Mouse (Mus musculus) heart, adult 18-20 months (tissue): ENCODE data around the gene Cpa4. TPM values are rescaled to one million over a fixed set of nuclear protein-coding genes. Genes with fewer than 3 reads are reported as not detected.

ENCODE experiments used
- DNase-seq, 2 experiments: peaks; one replicate each; pipeline ENCODE4 v3.0.0; 2021 to 2022; ENCODE audit warnings: mixed read lengths in 1 of 2
- total RNA-seq, 2 experiments: library from RNA; stranded (reverse); gene quantifications; 2 replicates each; pipeline ENCODE4 v1.2.3; 2021

The Cpa4 gene
- total RNA-seq, 2 experiments from 2014 or later = not detected

- DNase-seq = no peak
Measured at GRCm38 (mm10) chr6:30591851-30592404, 23.8 kb downstream of the Cpa4 start.

- no peak for DNase-seq
Measured at GRCm38 (mm10) chr6:30592417-30592974, 24.3 kb downstream of the Cpa4 start.

DNA sequence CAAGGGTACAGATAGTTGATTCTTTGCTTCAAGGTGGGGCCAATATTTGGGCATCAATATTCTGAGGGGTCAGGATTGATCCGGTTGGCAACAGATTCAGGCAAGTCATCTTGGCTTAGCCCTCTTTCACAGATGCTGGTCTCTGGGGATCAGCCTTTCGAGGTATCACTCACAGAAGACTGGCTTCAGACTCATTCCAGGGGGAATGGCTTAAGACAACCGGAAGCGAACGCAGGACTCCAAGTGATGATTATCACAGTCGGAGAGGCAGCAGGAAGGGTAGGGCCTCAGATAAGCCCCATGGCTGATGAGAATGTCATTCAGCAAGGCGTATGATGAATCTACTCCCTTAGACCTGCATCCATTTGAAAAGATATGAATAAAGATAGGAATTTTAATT is 26.2 kb downstream of the Cpa4 start:
- no peak for DNase-seq

DNA sequence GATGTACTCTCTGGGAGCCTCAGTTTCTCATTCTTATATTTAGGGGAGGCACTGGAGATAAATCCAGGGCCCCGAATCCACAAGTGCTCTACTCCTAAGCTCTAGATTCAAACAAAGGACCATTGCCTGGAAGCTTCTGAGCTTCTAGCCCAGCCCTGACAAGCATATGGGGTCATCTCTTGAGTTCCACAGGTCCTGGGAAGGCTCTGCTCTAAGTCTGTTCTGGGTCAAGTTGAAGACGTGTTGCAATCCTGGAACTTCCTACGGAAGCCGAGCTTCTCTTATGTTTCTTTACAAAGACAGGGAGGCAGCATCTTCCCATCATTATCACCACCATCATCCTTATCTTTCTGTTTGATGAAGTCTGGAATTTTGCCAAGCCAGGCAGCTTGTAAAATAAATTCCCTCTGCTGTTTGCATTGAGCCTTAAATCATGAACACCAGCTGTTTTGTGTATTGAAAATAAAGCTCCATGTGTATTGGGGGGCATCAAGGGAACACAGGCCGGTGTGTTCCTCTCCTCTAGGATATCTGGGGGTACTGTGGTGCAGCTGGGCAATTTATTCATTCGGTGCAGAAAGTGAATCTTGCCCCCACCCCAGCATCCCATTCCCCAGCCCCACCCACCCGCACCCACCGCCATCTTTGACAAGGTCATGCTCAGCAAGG is 28.2 kb downstream of the Cpa4 start:
- DNase-seq = no peak

DNA sequence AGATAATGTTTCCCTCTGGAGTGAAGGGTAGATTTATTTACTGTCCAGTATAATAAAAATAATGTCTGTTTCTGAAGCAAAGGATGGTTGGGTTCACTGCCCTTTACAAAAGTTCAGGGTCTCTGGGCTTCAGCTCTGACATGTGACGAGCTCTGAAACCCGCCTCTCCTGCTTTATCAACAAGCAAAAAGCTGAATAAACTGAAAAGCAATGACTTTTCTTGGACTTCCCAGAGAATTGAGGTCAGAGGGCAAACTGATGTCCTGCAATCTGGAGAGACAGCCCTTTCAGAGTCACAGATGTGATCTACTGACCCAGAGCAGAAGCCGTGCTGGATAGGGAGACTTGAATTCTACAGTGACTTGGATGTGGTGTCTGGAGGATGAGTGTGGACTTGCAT is 31.9 kb downstream of the Cpa4 start:
- no peak for DNase-seq

DNA sequence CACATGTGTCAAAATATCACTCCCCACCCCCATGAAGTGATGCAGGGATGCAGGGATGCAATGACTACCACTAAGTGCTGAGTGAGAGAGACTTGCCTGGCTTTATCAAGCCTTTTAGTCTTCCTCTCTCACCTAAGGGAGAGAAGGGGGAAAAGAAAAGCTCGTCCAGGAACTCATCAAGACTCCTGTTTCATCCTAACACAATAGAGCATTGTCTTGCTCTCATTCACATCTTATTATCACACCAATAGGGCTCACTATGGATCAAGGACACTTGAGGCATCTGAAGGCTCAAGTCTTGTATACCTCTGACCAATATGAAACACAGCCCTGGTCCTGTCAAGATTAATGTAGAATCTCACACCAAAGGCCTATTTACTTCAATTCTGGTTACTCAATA is 32.8 kb downstream of the Cpa4 start:
- no peak for DNase-seq

DNA sequence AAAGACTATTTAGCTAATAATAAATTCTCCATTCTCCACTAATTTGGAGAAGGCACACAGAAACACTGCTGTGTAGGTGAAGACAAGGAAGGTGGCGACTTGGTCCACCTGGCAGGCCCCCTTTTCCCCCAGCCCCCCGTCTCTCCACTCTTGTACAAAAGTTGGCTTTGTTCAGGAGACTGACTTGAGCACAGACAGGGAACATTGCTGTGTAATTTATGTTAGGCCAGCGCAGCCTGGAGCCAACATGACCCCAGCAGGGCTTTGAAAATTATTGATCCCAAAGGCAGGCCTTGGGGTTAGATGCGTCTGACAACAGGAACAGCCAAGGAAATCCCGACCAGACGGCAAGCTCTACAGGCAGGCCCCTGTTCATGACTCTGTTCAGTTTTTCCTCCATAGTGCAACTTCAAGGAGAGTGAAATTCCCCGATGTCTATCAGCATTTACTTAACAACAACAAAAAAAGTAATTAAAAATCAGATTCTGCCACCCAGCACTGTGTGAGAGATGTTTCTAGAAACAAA is 36.2 kb downstream of the Cpa4 start:
- no peak for DNase-seq

DNA sequence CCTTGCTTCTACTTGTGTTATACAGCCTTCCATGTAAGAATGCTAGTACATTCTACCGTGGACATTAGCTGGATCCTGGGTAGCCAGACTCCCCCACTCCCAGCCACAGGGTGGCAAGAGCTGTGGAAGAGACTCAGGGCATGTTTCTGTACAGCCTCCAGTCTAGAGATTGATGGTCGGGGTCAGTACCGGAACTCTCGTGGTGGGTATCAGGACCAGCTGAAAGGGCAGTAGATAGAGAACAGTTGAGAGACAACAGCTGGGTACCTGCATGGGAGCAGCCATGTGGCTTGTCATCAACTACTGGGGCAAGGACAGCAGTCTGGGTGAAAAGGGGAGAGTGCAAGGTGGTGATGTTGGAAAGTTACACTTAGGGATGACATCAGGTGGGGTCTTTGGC is 36.9 kb downstream of the Cpa4 start:
- DNase-seq = no peak

DNA sequence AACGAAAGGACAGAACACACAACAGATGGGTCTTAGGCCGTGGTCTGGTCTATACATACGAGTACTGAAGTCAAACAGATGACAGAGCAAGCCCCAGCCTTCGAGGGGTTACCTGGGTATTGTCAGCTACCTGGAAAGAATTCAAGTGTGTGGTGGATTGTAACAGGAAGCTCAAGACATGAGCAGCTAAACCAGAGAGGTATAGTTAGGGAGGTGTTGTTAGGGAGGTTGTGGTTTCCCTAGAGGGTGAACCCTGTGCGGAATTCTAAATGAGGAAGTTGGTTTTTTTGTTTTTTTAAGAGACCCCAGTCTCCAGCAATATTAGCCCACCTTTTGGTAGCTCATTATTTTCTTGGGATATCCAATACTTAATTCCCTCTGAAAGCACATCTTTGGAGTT is 37.5 kb downstream of the Cpa4 start:
- no peak for DNase-seq

GRCm38 (mm10) chr6:30610710-30611109 is 42.5 kb downstream of the Cpa4 start, which contains the start of gene Cpa5:
TSS of gene Cpa5 (plus strand) at chr6:30611010.
- DNase-seq = no peak

DNA sequence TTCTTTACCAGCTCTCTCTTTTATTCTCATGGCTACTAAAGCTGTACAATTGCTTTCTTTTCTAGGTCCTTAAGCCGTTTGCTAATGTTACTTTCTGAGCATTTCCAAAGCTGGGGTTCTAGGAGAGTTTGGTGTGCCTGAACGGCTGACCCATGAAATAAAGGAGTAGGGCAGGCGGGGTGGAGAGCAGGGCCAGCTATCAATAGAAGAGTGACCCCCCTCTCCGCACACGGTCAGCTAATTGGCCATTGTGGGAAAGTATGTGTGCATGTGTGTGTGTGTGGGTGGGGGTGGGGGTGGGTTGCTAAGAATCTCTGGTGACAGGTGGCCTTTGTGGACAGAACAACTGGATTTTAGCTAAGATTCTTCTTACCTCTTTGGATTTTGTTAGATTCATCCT is 43.0 kb downstream of the Cpa4 start:
- no peak for DNase-seq

DNA sequence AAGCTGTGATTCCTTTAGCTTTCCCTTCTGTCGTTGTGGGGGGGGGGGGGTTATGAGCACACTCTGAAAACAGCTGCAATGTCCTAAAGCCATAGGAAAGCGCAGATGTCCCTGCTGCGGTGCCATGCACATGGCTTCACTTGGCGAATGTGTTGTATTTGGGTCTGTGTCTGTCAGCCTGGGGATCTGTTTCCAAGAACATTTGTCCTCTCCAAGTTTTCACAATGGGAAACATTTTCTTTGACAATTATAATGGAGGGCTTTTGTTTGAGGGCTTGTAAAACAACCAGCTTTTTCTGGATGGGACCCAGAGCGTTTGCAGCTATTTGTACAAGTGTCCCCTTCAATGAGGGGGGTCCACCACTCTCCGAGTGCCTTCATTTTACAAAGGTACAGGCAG is 46.1 kb downstream of the Cpa4 start:
- no peak for DNase-seq

- DNase-seq = no peak
Measured at GRCm38 (mm10) chr6:30615741-30616140, 47.6 kb downstream of the Cpa4 start.

DNA sequence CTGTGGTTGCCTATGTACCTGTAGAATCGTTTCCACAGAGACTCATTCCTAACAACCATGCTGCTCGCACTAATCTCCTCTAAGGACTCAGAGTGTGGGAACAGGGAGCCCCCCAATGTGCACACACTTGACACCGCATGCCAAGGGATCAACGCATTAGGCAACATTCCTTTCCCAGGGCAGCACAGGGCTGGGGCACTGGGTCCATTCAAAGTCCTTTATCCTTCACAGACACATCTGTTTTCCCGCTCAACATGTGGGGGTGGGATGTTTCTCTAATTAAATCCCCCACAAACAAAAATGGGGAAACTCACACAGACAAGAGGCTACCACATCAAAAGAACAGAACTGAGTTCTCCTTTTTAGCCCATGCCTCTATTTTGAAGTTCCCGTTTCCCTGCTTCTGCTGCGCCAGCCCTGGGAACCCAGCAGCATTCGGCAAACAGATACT is 48.3 kb downstream of the Cpa4 start:
- no peak for DNase-seq

DNA sequence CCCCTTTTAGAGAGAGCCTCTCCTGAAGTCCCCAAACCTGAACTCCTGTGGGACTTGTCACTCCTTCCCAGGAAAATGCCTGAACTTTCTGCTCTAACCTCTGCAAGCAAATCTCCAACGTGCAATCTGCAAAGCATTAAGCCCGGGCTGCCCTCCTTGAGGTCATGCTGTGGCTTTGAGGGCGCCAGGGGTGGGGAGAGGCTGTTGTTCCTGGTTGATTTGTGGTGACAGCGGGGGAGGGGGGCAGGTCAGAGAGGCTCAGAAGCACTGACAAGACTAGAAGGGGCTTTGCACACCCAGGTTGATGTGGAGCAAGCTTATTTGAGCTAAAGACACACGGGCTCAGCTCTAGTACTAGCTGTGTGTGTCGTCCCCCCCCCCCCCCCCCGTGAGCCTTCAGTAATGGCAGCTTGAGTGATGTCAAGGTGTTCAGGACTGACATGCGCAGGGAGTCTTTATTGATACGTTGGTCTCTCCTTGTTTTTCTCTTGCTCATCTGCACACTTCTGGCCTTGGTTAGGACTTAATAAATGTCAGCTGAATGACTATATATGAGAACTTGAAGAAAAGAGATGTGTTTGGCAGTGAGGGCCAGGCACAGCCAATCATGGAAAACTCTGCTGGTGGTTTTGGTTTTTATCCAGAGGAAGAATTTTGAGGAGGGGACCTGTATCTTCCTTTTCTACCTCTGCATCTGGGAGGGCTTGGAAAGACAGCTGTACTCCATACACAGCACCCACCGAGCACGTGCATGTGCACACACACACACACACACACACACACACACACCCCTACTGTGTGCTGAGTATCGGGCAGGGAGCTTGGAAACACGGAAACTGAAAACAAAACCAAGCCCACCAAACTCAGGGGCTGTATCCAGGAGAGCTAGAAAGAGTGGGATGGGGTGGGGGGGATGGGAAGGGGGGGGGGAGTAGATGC is 49.1 kb downstream of the Cpa4 start:
- DNase-seq = no peak

DNA sequence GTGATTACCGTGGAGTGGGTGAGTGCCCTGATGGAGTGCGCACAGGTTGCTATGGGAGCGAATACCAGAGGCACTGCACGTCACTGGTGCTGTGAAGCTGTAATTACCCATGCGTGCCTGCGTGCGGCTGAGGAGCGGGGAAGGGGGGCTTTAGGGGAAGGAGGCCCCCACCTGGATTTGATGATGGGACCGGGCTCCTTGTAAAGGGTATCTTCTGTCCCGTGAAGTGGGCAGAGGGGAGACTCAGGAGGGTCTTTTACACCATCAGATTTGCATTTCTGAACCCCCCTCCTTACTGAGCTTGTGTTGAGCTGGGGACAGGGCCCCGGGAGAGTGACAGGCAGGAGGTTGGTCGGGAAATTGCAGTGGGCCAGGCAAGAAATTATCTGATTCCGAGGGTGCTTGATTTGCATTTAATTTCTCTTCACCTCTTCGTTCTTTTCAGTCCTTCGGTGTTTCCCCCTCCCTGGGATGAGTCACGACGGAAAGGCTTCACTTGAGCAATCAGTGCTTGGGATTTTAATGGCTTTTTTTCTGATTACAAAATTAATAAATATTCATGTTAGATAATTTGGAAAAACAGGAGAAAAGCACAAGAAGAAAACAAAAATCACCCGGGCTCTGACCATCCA is 49.9 kb downstream of the Cpa4 start:
- DNase-seq = no peak

DNA sequence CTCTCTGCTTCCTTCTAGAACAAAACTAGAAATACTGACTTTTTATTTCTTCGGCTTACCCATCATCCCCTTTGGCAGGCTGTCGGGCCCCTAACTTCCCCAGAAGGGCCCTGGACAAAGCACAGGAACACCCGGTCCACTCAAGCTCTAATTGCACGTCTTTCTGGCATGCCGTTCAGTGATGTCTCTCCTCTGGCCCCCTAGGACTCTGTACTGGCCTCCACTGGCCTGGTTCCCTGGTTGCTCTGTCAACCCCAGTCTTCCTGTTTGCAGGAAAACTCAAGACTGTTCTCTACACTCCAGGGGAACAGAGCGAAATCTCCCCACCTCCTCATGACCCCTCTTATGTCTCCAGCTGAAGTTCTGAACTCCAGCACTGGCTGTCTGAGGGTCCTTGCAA is 50.6 kb downstream of the Cpa4 start:
- DNase-seq = no peak

DNA sequence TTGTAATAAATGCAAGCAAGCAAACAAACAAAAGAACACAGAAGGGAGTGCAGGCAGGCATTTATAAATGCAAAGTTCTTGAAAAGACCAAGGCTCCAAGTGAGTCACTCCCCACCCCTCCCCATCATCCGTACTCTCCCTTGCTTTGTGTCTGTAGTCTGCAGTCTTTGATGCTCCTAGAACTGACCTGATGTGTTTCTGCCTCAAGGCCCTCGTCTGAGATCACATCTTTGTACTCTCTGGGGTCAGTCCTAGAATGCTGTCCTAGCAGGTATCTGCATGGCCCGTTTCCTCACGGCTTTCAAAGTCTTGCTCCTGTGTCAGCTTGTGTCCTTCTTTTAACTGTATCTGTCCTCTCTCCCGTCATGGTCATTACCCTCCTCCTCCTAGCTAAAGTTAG is 51.4 kb downstream of the Cpa4 start:
- DNase-seq = no peak

DNA sequence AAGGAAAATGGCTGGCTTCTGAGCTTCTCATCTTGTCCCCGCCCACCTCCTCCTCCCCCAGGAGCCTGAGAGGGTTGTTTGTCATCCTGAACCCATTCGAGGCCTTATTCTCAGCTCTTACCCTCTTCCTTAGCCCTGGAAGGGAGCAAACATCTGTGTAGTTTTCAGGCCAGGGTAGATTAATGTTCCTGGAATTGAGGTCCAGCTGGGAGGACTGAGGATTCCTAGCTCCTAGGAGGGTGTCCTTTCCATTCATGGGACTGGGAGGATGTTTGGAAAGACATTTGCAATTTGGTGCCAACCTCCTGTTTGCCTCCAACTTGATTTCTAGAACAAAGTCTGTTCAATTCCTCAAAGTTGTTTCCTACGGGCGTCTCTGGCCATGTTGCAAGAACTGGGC is 52.4 kb downstream of the Cpa4 start:
- DNase-seq = peak; percentile 27 to 39

- DNase-seq = no peak
Measured at GRCm38 (mm10) chr6:30620994-30621393, 52.8 kb downstream of the Cpa4 start.

DNA sequence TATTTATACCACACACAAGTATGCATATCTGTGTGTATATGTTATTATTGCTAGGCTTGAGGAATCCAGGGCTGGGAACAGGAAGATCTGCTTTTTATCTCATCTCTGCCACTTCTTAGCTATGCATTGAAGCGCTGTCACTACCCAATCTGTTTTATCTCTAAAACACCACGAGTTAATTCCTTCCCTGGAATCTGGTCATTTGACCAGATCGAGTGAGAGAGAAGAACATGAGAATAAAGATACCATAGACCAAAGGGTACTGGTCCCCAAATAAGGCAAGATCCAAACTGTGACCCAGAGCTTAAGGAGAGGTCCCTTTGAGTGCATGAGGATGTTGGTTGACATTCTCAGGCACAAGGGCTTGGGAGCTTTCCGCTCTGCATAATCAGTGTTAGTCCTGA is 53.8 kb downstream of the Cpa4 start:
- DNase-seq = no peak

DNA sequence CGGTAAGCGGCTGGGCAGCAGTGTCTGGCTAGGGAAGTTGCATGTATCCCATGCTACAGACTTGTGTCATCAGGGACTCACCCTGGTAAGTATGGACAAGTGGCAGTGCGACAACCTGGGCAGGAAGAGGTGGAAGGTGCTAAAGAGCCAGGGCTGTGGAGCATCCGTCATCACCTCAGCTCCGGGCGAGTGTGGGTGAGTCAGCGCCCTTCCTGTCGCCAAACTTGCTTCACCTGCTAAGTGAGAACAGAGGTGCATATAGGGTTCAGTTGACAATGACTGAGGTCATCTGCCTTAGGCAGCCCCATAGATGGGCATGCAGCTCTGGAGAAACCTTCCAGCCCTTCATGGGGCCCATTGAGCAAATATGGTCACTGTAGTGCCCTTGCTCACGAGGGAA is 56.6 kb downstream of the Cpa4 start:
- DNase-seq = no peak
